In genomic region chr4:143278429-143278871, GRCm38 (mm10) we compare ENCODE assay signal across 8 mouse cellular contexts. TPM values are rescaled to one million over a fixed set of nuclear protein-coding genes. Genes with fewer than 3 reads are reported as not detected.
DNase-seq lines count a peak whose midpoint lies in the region; ATAC-seq and TF ChIP-seq lines count a peak whose summit lies in the region.

No protein-coding gene starts in this region.

- H3K4me1 ChIP-seq in hindbrain, embryonic 16.5 days (ENCODE audit: control insufficient read depth, insufficient read depth, low read depth, low read length): peaks cover 9% of the 10 kb centered on the region
- 0 out of 2 replicates have a peak, but pooled peaks cover 4% of the 10 kb centered on the region for H3K4me1 ChIP-seq in lung, embryonic 14.5 days (ENCODE audit: insufficient read depth)
- H3K4me1 ChIP-seq in olfactory bulb, adult 2 months (ENCODE audit: control insufficient read depth, insufficient read depth, low read length): peaks cover 14% of the 10 kb centered on the region

- H3K36me3 ChIP-seq in hindbrain, embryonic 16.5 days (ENCODE audit: control insufficient read depth, insufficient read depth, low read length): no peaks in the 10 kb centered on the region
- H3K36me3 ChIP-seq in lung, embryonic 14.5 days (ENCODE audit: insufficient read depth): no peaks in the 10 kb centered on the region

- 0 out of 2 replicates have a peak overlapping the region, but pooled peaks have one; percentile 31 for H3K27ac ChIP-seq in hindbrain, embryonic 16.5 days (ENCODE audit: low read depth, low read length)
- peak overlapping the region; percentile 69; the same call in 1 of the 2 replicates for H3K27ac ChIP-seq in lung, embryonic 14.5 days (ENCODE audit: low read depth)
- peak overlapping the region; percentile 77 for H3K27ac ChIP-seq in olfactory bulb, adult 2 months (ENCODE audit: insufficient read depth, low read depth, low read length)

- no peak for TF ChIP-seq POLR2A in brain, embryonic 14.5 days (IDR thresholded peaks at IDR 0.05; ENCODE audit: borderline replicate concordance, extremely low read depth, insufficient read depth, insufficient read length, poor library complexity, severe bottlenecking)
- no peak for TF ChIP-seq POLR2A in olfactory bulb, adult 2 months (IDR thresholded peaks at IDR 0.05; ENCODE audit: insufficient read depth, low read depth, low read length)

- 8% methylated on average over 14 of the region's 14 CpGs for WGBS in hindbrain, embryonic 16.5 days
- 29% methylated on average over 14 of the region's 14 CpGs for WGBS in lung, embryonic 14.5 days
- 4% methylated on average over 14 of the region's 14 CpGs for WGBS in olfactory bulb, adult 2 months

- H3K9me3 ChIP-seq in hindbrain, embryonic 16.5 days (ENCODE audit: control insufficient read depth, low read length): no peaks in the 10 kb centered on the region
- no peaks in the 10 kb centered on the region for H3K9me3 ChIP-seq in lung, embryonic 14.5 days (ENCODE audit: low read depth, low read length)

- no peaks in the 10 kb centered on the region for H3K27me3 ChIP-seq in hindbrain, embryonic 16.5 days (replicated peaks; ENCODE audit: control insufficient read depth, insufficient read depth, low read length)
- no peaks in the 10 kb centered on the region for H3K27me3 ChIP-seq in lung, embryonic 14.5 days (ENCODE audit: insufficient read depth, low read length)

- peak; percentile 67 for ATAC-seq in hindbrain, embryonic 16.5 days
- peak; percentile 78 for ATAC-seq in lung, embryonic 14.5 days (ENCODE audit: insufficient read depth)
- ATAC-seq in erythroblast, adult 5-6 weeks (replicated peaks; ENCODE audit: low FRiP score, poor library complexity, severe bottlenecking): no peak

- DNase-seq in NIH3T3 (ENCODE audit: low read depth): peak; percentile 95
- peak; percentile 89 for DNase-seq in brain, embryonic 14.5 days (ENCODE audit: low read depth)
- peak; percentile 45 to 63 for DNase-seq in gastrocnemius, adult 8-10 months (ENCODE audit: low spot score in 2 of 2)
- DNase-seq in lung, embryonic 14.5 days: peak; percentile 81
- no peak for DNase-seq in cerebellum, adult 9-10 months

- peak overlapping the region; percentile 27; the same call in 1 of the 2 replicates for H3K4me3 ChIP-seq in hindbrain, embryonic 16.5 days (ENCODE audit: low read length)
- H3K4me3 ChIP-seq in lung, embryonic 14.5 days (ENCODE audit: low read depth, low read length): no peak overlapping the region
- 0 out of 2 replicates have a peak overlapping the region, but pooled peaks have one; percentile 3 for H3K4me3 ChIP-seq in olfactory bulb, adult 2 months (ENCODE audit: insufficient read depth, low read depth, low read length)

- H3K4me2 ChIP-seq in hindbrain, embryonic 16.5 days (ENCODE audit: low read length): peak overlapping the region; percentile 55
- H3K4me2 ChIP-seq in lung, embryonic 14.5 days: peak overlapping the region; percentile 40

- peak overlapping the region; percentile 20; the same call in 1 of the 2 replicates for H3K9ac ChIP-seq in hindbrain, embryonic 16.5 days (ENCODE audit: low read depth, low read length)
- H3K9ac ChIP-seq in lung, embryonic 14.5 days: no peak overlapping the region

- TF ChIP-seq CTCF in brain, embryonic 14.5 days (IDR thresholded peaks at IDR 0.05; ENCODE audit: borderline replicate concordance, extremely low read depth, insufficient read depth, insufficient read length): no peak
- TF ChIP-seq CTCF in lung, embryonic 14.5 days (IDR thresholded peaks at IDR 0.05; ENCODE audit: low read depth): no peak
- TF ChIP-seq CTCF in olfactory bulb, adult 2 months (IDR thresholded peaks at IDR 0.05; ENCODE audit: insufficient read depth, low read depth, low read length): no peak

RNA-seq across cellular contexts. Expression of gene Pdpn, which starts 20.9 kb away (rescaled TPM):
- polyA plus RNA-seq in brain, embryonic 14.5 days (2012; rRNA removed): 24.7 and 33.6 TPM in 2 replicates
- 1 to 10 TPM; 2.9 to 4.9 (median 4.2) TPM for total RNA-seq in gastrocnemius, adult 8-10 months (2022)
- 46.9 and 51.6 TPM in 2 replicates for polyA plus RNA-seq in hindbrain, embryonic 16.5 days (2015; fragmentation: Nextera tagmentation; extraction: Ambion mirVana)
- polyA plus RNA-seq in lung, embryonic 14.5 days (2014; fragmentation: Nextera tagmentation; extraction: Ambion mirVana): 36.6 and 39.5 TPM in 2 replicates
- polyA plus RNA-seq in olfactory bulb, adult 2 months (2012; ENCODE audit: insufficient read depth, insufficient read length, low replicate concordance, missing spikeins): not detected in 2 replicates
- total RNA-seq in erythroblast, adult 5-6 weeks (2015; ENCODE audit: low replicate concordance): 0.84 TPM in 1 of 2 replicates, not detected in the other
- 0.42 TPM in 1 of 2 replicates, not detected in the other for total RNA-seq in erythroblast, adult 5-6 weeks (2017; ENCODE audit: low replicate concordance)

Comparison
In these comparisons a context has a peak if more than half of its experiments do, and no peak if none do; other contexts are left out.
1. RNA of gene Pdpn, which starts 20.9 kb away (polyA plus RNA-seq): 46.9 to 51.6 TPM in hindbrain, embryonic 16.5 days, 36.6 to 39.5 TPM in lung, embryonic 14.5 days and 24.7 to 33.6 TPM in brain, embryonic 14.5 days; not detected in olfactory bulb, adult 2 months; every median in the first group is over 10 times any median in the second.
2. Peak in every context shown above with its lines, with median percentiles within 50 percentile points of each other: H3K27ac ChIP-seq.